Mouse (Mus musculus) MEL-GATA-1-ER (cell line): ENCODE data around the gene Adat2.

Source experiments
- DNase-seq: peaks from one replicate; pipeline ENCODE4 v3.0.0-alpha.2; 2012; ENCODE audit warnings: low read depth; ENCODE audit errors: extremely low read depth

Adat2 gene

DNA sequence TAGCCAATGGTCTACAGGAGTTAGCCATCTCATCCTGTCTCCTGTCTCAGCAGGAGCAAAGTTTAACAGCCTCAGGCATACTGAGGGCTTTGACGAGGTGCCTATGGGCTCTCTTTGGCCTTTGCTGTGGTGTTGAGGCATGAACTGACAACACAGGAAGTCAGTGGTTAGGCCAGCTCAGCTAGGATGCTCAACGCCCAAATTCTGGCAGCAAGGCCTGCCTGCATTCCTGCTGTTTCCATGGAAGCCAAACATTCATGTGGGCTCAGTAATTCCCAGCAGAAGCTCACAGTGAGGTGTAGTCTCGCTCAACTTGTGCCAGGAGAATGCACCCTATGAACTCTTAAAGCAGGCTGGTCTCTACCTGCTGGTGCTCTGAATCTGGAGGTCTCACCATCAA is 43.4 kb downstream of the Adat2 start:
- DNase-seq = no peak

DNA sequence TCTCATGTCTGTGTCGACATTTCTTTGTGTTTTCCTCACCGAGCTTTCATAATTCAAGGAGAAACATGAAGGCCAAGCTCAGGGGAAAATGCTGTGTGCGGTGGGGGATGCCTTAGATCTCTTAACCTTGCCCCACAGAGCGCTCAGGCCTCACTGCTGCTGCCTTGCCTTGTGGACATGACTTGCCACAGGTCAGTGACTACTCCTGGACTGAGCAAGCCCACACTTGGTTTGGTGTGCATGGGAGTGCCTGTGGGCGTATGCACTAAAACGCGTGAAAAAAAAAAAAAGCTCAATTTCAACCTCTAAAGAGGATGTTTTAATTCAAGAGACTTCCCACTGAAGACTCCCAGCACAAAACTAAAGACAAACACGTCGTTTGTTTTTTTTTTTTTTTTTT is 44.2 kb downstream of the Adat2 start:
- DNase-seq = no peak

GRCm38 (mm10) chr10:13597491-13597890 is 44.8 kb downstream of the Adat2 start:
- no peak for DNase-seq

DNA sequence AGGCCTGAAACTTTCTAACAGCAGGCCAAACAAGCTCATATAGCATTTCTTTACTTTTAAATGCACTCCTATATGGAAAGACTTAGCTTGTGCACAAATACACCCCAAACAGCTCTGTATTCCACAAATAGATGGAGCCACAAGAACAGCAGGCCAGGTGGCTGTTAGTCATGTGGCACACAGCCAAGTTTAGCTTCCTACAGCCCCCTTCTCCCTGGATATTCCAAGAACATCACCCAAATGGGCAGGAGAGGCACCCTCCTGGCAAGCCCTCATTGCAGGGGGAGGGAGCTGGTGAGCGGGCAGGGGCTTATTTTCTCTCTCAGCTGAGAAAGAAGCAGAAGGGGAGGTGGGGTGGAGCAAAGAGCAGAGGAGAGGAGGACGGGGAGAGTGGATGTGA is 48.2 kb downstream of the Adat2 start:
- no peak for DNase-seq
